Mouse (Mus musculus) hindbrain, embryonic 15.5 days (tissue): ENCODE measurements around the gene Nhlrc3. TPM values are rescaled to one million over a fixed set of nuclear protein-coding genes. Genes with fewer than 3 reads are reported as not detected.

Source experiments
- ATAC-seq: fragments of 200-750 bp; cut with Nextera tagmentation; 2 replicates; pipeline ENCODE4 v1.8.0; 2017; ENCODE audit warnings: low read depth, moderate number of reproducible peaks, moderate TSS enrichment; ENCODE audit not compliant: low FRiP score
- H3K27ac ChIP-seq: fragments of 300-500 bp; sonication (generic); replicated peaks from 2 replicates; pipeline ENCODE4 v1.5.1; 2015; ENCODE audit warnings: mild to moderate bottlenecking, inconsistent platforms
- H3K27me3 ChIP-seq: fragments of 300-500 bp; sonication (generic); 2 replicates; pipeline ENCODE4 v1.6.1; 2015; ENCODE audit warnings: control low read depth, inconsistent platforms
- H3K36me3 ChIP-seq: fragments of 300-500 bp; sonication (generic); 2 replicates; pipeline ENCODE4 v1.6.1; 2015; ENCODE audit warnings: control low read depth, inconsistent platforms
- H3K4me1 ChIP-seq: fragments of 300-500 bp; sonication (generic); replicated peaks from 2 replicates; pipeline ENCODE4 v1.6.1; 2015; ENCODE audit warnings: control low read depth, inconsistent platforms
- H3K4me2 ChIP-seq: fragments of 300-500 bp; sonication (generic); 2 replicates; pipeline ENCODE4 v1.6.1; 2015; ENCODE audit warnings: moderate library complexity, mild to moderate bottlenecking, inconsistent platforms
- H3K4me3 ChIP-seq: fragments of 300-500 bp; sonication (generic); 2 replicates; pipeline ENCODE4 v1.5.1; 2015; ENCODE audit warnings: mild to moderate bottlenecking, inconsistent platforms
- H3K9ac ChIP-seq: fragments of 300-500 bp; sonication (generic); 2 replicates; pipeline ENCODE4 v1.6.1; 2015; ENCODE audit warnings: inconsistent platforms
- H3K9me3 ChIP-seq: fragments of 300-500 bp; sonication (generic); 2 replicates; pipeline ENCODE4 v1.6.1; 2016; ENCODE audit warnings: control low read depth, inconsistent platforms
- WGBS: fragments of 180-500 bp; shearing (Covaris S2); methylation state at CpG from one replicate; pipeline ENCODE4 v1.1.7; 2015; 5-methylcytosine and 5-hydroxymethylcytosine counted together
- polyA plus RNA-seq: library from polyadenylated mRNA; unstranded; fragments of >200 nt; fragmentation: Nextera tagmentation; extraction: Ambion mirVana; gene quantifications from 2 replicates; pipeline ENCODE4 v1.2.1, GENCODE M21; 2015

Nhlrc3 gene
- polyA plus RNA-seq = 8.6 and 8.8 TPM in 2 replicates

GRCm38 (mm10) chr3:53463046-53463764 lies at the start of gene Nhlrc3, which contains the start of gene Proser1:
Nhlrc3 (minus strand) TSS chr3:53463332.
Proser1 (plus strand) TSS chr3:53463666.
- Histone ChIP-seq H3K9ac (peak within 1 kb of the TSS; percentile 80), H3K36me3 (peaks cover 15% of the 10 kb centered on the region; the same call in 1 of the 2 replicates), H3K9me3 (no peaks in the 10 kb centered on the region), H3K27ac (peak within 1 kb of the TSS; percentile 89), H3K4me3 (peak within 1 kb of the TSS; percentile 91), H3K4me2 (peak within 1 kb of the TSS; percentile 91), H3K4me1 (peaks cover 40% of the 10 kb centered on the region), H3K27me3 (no peaks in the 10 kb centered on the region)
- ATAC-seq = peak; percentile 97
- under 1% methylated on average over 52 of the region's 52 CpGs for WGBS

- WGBS = 67% methylated on average over 6 of the region's 6 CpGs
- no peaks in the 10 kb centered on the region for H3K36me3 ChIP-seq
- ATAC-seq = peak; percentile 30; the same call in 1 of the 2 replicates
Measured at GRCm38 (mm10) chr3:53502428-53502827, 39.3 kb upstream of the Nhlrc3 start.

GRCm38 (mm10) chr3:53498351-53498905 lies 35.3 kb upstream of the Nhlrc3 start:
- no peaks in the 10 kb centered on the region for H3K27me3 ChIP-seq
- ATAC-seq = no peak
- H3K4me2 ChIP-seq = no peak overlapping the region
- WGBS = 82% methylated on average over 6 of the region's 6 CpGs
- H3K4me3 ChIP-seq = no peak overlapping the region
- no peaks in the 10 kb centered on the region for H3K36me3 ChIP-seq
- no peak overlapping the region for H3K9ac ChIP-seq
- no peaks in the 10 kb centered on the region for H3K9me3 ChIP-seq
- no peak overlapping the region for H3K27ac ChIP-seq
- H3K4me1 ChIP-seq = no peaks in the 10 kb centered on the region

More at GRCm38 (mm10) chr3:53502428-53502827, 39.3 kb upstream of the Nhlrc3 start:
- H3K4me3 ChIP-seq = no peak overlapping the region
- no peaks in the 10 kb centered on the region for H3K9me3 ChIP-seq
- no peak overlapping the region for H3K9ac ChIP-seq
- no peak overlapping the region for H3K4me2 ChIP-seq
- H3K4me1 ChIP-seq = no peaks in the 10 kb centered on the region
- no peaks in the 10 kb centered on the region for H3K27me3 ChIP-seq
- no peak overlapping the region for H3K27ac ChIP-seq

GRCm38 (mm10) chr3:53488353-53488752 lies 25.2 kb upstream of the Nhlrc3 start, which contains the start of gene Stoml3:
Stoml3 (plus strand) TSS chr3:53488653.
- no peaks in the 10 kb centered on the region; the same call in 1 of the 2 replicates for H3K4me1 ChIP-seq
- H3K9ac ChIP-seq = no peak within 1 kb of the TSS
- no peak within 1 kb of the TSS for H3K4me2 ChIP-seq
- H3K27ac ChIP-seq = no peak within 1 kb of the TSS
- H3K9me3 ChIP-seq = no peaks in the 10 kb centered on the region
- no peaks in the 10 kb centered on the region for H3K36me3 ChIP-seq
- 82% methylated on average over 6 of the region's 6 CpGs for WGBS
- no peak within 1 kb of the TSS for H3K4me3 ChIP-seq
- no peaks in the 10 kb centered on the region for H3K27me3 ChIP-seq
- ATAC-seq = no peak

- peaks cover 4% of the 10 kb centered on the region for H3K36me3 ChIP-seq
- H3K27me3 ChIP-seq = no peaks in the 10 kb centered on the region
- H3K9me3 ChIP-seq = no peaks in the 10 kb centered on the region
- no peak overlapping the region for H3K4me3 ChIP-seq
- no peak overlapping the region for H3K27ac ChIP-seq
- no peak for ATAC-seq
- H3K9ac ChIP-seq = no peak overlapping the region
- H3K4me2 ChIP-seq = no peak overlapping the region
- H3K4me1 ChIP-seq = no peaks in the 10 kb centered on the region; the same call in 1 of the 2 replicates
- 83% methylated on average over 9 of the region's 9 CpGs for WGBS
Measured at GRCm38 (mm10) chr3:53486996-53487576, 24.0 kb upstream of the Nhlrc3 start.

GRCm38 (mm10) chr3:53486561-53486960 lies 23.4 kb upstream of the Nhlrc3 start:
- Histone ChIP-seq H3K9ac (no peak overlapping the region), H3K9me3 (no peaks in the 10 kb centered on the region), H3K4me3 (no peak overlapping the region), H3K27me3 (no peaks in the 10 kb centered on the region), H3K4me1 (no peaks in the 10 kb centered on the region; the same call in 1 of the 2 replicates), H3K27ac (no peak overlapping the region), H3K4me2 (no peak overlapping the region), H3K36me3 (peaks cover 8% of the 10 kb centered on the region)
- ATAC-seq = no peak
- WGBS = 86% methylated on average over 10 of the region's 10 CpGs

GRCm38 (mm10) chr3:53483414-53484059 lies 20.4 kb upstream of the Nhlrc3 start:
- no peak for ATAC-seq
- 88% methylated on average over 8 of the region's 8 CpGs for WGBS
- H3K36me3 ChIP-seq = peaks cover 26% of the 10 kb centered on the region
- H3K4me3 ChIP-seq = no peak overlapping the region
- H3K27me3 ChIP-seq = no peaks in the 10 kb centered on the region
- no peaks in the 10 kb centered on the region; the same call in 1 of the 2 replicates for H3K4me1 ChIP-seq
- H3K27ac ChIP-seq = no peak overlapping the region
- no peaks in the 10 kb centered on the region for H3K9me3 ChIP-seq
- H3K4me2 ChIP-seq = no peak overlapping the region
- H3K9ac ChIP-seq = no peak overlapping the region

- Histone ChIP-seq H3K4me3 (no peak overlapping the region), H3K4me1 (no peaks in the 10 kb centered on the region), H3K36me3 (peaks cover 65% of the 10 kb centered on the region), H3K27ac (no peak overlapping the region), H3K9ac (no peak overlapping the region), H3K4me2 (no peak overlapping the region), H3K9me3 (no peaks in the 10 kb centered on the region), H3K27me3 (no peaks in the 10 kb centered on the region)
- WGBS = 95% methylated on average over 30 of the region's 30 CpGs
- ATAC-seq = peak; percentile 12
Measured at GRCm38 (mm10) chr3:53478419-53479046, 15.4 kb upstream of the Nhlrc3 start.

GRCm38 (mm10) chr3:53477468-53477867 lies 14.3 kb upstream of the Nhlrc3 start:
- peak; percentile 19; the same call in 1 of the 2 replicates for ATAC-seq
- no peak overlapping the region for H3K4me3 ChIP-seq
- WGBS = 74% methylated on average over 17 of the region's 17 CpGs

GRCm38 (mm10) chr3:53475889-53476288 lies 12.8 kb upstream of the Nhlrc3 start:
- peak; percentile 60; the same call in 1 of the 2 replicates for ATAC-seq
- Histone ChIP-seq H3K9ac (no peak overlapping the region), H3K27ac (no peak overlapping the region), H3K4me2 (no peak overlapping the region), H3K36me3 (peaks cover 77% of the 10 kb centered on the region), H3K4me3 (no peak overlapping the region), H3K9me3 (no peaks in the 10 kb centered on the region), H3K27me3 (no peaks in the 10 kb centered on the region), H3K4me1 (no peaks in the 10 kb centered on the region)
- 55% methylated on average over 6 of the region's 6 CpGs for WGBS

More at GRCm38 (mm10) chr3:53477468-53477867, 14.3 kb upstream of the Nhlrc3 start:
- Histone ChIP-seq H3K9ac (no peak overlapping the region), H3K36me3 (peaks cover 75% of the 10 kb centered on the region), H3K9me3 (no peaks in the 10 kb centered on the region), H3K4me2 (no peak overlapping the region), H3K27me3 (no peaks in the 10 kb centered on the region), H3K4me1 (no peaks in the 10 kb centered on the region), H3K27ac (no peak overlapping the region)

- H3K4me3 ChIP-seq = no peak overlapping the region
- no peaks in the 10 kb centered on the region for H3K9me3 ChIP-seq
- no peak overlapping the region for H3K9ac ChIP-seq
- 70% methylated on average over 4 of the region's 4 CpGs for WGBS
- no peaks in the 10 kb centered on the region for H3K4me1 ChIP-seq
- no peak for ATAC-seq
- H3K36me3 ChIP-seq = peaks cover 70% of the 10 kb centered on the region
- H3K27ac ChIP-seq = no peak overlapping the region
- no peak overlapping the region for H3K4me2 ChIP-seq
- no peaks in the 10 kb centered on the region for H3K27me3 ChIP-seq
Measured at GRCm38 (mm10) chr3:53474179-53474578, 11.0 kb upstream of the Nhlrc3 start.
